Mouse (Mus musculus): ENCODE measurements around the gene Srsf4.

Gene Srsf4

DNA sequence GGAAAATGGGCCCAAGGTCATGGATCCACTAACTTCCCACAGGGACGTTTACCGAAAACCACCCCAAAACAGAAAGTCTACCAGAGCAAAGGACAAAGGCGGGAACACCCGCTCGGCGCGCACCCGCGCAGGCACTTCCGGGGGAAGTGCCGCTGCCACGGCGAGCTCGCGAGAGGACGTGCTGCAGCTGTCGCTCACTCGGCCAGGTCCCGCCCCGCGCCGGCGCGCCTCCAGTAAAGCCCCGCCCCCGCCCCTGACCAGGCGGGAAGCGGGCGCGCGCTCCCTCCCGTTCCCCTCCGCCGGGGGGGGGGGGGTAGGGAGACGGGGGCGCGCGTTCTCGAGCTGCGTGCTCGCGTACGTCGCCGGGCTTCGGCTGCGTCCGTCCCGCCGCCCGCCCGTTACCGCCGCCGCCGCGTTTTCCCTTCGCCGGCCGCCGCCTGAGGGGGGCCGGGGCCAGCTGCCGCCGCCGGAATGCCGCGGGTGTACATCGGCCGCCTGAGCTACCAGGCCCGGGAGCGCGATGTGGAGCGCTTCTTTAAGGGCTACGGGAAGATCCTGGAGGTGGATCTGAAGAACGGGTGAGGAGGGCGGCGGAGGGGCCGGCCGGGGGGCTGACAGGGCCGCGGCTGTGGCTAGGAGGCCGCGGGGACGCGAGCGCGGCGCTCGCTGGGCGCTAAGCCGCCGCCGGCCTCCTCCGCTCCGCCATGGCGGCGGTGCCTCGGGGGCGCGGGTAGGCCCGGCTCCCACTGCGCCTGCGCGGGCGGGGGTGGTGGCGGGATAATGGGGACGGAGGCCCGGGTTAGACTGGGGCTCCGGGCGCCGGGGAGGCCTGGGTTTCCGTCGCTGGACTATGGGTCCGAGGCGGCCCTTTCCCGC, at the start of gene Srsf4:
Gene Srsf4, plus strand, starts transcription at position 325 of the 876 bp plus-strand sequence.
- peak; percentile 85 to 91 for DNase-seq (ENCODE audit: low spot score in 2 of 2)

DNA sequence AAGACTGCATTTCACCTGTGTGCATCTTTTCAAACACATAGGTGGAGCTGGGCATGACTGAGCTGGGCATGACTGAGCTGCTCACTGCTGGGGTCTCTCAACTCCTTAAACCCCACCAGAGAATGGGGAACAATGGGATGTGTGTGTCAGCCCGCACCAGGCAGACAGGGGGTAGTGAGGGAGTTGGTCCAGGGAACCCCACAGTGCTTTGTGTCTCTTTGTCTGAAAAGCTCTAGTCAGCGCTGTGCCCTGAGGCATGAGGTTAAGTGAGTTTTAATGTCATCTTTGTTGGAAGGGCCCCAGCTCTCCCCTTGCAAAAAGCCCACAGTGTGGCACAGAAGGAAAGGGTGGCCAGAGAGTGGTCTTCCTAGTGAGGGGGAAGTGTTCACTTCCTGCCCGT, 48.5 kb upstream of the Srsf4 start:
- no peak for DNase-seq (ENCODE audit: low spot score in 2 of 2)

DNA sequence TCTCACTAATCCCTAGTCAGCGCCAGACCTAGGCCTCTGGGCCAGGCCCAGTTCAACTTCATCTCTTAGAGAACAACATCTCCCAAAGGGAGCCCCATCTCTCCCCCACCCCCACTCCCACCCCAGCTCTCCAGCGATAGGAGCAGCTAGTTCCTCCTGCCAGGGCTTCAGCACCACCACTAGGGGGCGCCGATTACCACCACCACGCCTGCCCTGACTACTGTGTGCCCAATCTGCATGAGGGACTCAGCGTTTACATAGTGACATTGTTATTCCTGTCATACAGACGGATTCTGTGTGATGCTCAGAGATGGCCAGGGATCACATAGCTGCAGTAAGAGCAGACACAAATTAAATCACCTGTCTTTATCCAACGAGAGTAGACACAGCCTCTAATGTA, 47.6 kb upstream of the Srsf4 start:
- peak; percentile 16 to 38 for DNase-seq (ENCODE audit: low spot score in 2 of 2)

DNA sequence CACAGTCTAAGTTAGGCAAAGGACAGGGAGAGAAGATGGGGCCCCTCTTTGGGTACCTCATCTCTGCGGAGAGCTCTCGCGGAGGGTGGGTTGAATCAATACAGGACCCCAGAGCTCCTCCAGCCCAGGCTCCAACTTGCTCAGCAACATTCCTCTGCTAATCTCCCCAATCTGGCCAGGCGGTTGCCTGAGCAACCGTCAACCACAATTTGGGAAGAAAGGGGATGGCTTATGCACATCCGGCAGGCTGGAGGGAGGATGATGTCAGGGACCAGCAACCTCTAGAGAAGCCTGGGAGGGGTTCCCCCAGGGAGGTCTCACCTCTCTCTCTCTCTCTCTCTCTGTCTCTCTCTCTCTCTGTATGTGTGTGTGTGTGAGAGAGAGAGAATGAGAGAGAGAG, 46.5 kb upstream of the Srsf4 start:
- DNase-seq (ENCODE audit: low spot score in 2 of 2): no peak

DNA sequence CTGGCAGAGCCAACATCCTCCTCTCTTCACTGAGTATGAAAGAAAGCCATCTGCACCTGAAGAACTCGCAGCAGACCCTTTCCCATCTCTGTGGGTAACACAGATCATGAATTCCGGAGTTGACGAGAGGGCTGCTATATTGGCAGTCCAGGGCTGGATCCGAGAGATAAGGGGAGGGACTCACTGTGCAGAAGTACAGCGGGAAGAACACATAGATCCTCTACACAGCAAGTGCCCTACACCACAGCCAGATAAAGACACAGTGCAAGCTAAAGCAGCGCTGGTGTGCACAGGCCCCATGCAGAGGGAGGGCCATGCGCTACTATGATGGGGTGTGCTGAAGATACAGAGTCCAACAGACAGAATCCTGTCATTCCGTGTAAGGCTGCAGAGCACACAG, 44.3 kb upstream of the Srsf4 start:
- DNase-seq (ENCODE audit: low spot score in 2 of 2): no peak

DNA sequence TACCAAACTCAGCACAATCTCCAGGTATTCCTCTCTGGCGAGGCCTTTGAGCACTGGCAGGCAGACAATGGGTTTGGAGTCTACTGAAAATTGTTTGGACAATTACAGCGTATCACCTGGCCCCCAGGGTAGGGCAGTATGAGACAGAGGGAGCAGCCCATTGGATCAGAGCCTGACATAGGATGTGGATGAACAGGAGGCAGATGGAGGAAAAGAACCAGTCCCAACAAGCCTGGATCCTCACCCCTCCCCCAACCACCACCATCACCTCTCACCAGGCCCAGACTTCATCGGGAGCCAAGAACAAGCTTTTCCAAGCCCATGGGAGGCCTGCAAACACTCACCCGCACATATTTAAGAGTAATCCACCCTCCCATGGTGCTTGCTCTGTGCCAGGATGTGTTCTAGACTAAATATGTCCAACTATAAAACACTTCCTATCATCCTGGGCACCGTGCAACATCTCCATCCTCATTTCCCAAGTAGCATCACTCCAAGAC, 41.8 kb upstream of the Srsf4 start:
- no peak for DNase-seq (ENCODE audit: low spot score in 2 of 2)

DNA sequence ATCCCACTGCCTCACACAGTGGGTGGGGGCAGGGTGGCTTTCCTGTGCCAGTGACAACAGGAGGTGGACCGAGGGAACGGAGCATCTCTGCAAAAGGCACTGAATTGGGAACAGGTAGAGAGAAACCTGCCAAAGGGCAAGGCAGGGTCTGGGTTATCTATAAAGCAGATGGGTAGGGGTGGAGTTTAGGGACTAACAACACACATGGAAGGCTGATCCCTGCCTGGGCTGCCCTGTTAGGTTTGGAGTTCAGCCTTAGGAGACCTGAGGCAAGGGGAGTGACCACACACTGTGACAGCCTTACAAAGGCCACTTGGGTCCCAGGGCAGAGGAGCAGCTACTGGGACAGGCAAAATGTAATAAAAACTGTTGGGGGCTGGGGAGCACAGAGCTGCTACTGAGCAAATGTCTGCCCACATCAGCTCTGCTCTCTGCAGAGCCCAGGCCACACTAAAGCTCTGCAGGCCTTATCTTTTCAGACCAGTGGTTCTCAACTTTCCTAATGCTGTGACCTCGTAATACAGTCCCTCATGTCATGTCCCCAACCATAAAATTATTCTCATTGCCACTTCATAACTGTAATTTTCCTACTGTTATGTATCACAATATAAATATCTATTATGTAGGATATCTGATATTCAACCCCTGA, 40.5 kb upstream of the Srsf4 start:
- DNase-seq (ENCODE audit: low spot score in 2 of 2): no peak

DNA sequence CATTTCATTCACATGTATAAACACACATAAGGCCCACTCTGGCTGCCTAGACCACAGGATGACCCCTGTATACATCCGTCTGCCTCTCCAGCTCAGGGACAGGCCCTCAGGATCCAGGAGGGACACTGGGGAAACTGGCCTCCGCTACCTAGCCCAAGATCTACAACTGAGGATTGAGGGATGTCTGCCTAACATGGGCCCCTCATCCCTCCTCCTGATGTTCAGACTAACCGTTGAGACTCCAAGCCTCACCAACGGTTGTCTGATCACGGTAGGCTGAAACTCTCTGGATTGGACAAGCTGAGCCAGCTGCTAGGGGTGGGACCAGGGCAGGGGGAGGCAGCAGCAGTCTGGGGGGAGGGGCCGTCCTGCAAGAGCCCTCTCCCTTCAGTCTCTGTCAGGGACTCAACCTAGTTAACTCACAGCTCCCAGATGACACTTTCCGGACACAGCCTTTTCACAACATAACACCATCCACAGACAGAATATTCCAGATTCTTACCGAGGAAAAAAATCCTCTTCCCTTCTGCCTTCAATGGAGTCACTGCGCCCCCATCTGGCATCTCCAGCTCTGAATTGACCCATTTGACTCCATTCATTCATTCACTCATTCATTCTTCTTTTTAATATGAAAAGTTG, 39.3 kb upstream of the Srsf4 start:
- no peak for DNase-seq (ENCODE audit: low spot score in 2 of 2)

DNA sequence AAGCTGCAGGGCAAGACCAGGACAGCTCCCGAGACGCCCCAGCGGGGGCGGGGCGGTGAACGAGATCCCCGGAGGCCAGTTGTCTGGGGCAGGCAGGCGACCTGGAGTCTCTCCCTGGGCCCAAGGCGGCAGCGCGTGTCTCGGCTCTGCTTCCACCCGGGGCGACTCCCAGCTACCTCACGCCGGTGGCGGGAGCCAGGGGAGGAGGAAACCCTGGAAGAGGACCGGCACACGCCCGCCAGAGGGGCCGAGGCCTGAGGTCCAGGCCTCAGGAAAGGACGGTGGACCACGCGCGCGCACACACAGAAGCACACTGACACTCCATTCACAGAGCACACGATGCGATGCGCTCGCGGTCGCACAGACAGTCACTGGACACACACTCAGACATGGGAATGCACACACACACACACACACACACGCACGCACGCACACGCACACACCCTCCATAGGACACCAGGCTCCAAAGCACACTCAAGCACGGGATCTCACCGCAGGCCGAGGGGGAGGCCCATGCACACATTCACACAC, 37.0 kb upstream of the Srsf4 start:
- no peak for DNase-seq (ENCODE audit: low spot score in 2 of 2)

DNA sequence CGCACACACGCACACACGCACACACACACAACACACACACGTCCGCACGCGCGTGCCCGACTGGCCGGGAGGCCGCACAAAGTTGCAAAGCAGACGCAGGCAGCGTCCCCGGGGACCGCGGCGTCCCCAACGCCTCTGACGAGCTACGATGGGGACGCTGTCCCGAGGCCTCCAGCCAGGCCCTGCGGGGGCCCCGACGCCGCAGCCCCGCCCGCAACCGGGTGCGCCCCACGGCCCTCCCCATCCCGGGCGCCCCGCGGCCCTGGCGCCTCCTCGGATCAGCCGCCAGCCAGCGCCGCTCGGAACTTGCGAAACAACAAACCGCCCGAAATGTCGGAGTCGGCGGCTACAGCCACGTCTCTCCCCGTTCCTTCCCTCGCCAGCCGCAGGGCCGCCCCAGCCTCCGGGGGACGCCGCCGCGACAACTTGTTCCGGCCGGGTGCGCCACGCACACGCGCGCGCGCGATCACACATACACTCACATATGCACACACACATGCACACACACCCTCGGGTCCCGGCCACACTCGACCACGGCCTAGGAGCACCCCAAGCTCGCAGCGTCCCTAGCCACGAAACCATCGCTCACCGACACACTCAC, 36.4 kb upstream of the Srsf4 start:
- DNase-seq (ENCODE audit: low spot score in 2 of 2): peak in 1 of 2 experiments; percentile 22

DNA sequence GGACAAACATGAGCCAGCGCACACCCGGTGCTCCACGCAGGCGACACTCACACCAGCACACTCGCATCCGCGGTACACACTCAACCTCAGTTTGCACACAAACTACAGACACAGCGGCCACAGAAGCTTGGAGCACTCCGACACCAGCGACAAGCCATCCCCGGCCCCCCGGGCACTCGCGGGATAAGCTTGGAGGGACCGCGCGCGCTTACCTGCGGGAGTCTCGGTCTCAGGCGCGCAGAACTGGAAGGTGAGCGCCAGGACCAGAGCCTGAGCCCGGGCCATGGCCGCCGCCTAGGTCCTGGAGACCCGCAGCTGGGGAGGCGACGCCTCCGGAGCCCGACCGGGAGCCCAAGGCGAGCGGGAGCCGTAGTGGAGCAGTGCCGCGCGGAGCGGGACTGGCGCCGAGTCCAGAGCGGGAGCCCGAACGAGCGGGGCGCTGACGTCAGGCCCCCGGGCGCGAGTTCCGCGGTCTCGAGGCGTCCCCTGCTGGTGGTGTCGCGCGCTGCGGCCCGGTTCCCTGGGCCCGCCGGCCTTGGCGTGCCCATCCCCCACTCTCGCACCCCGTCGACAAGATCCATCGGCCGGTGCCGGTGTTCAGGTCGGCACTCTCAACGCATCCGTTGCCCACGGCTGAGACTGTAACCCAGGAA, 35.4 kb upstream of the Srsf4 start, which contains the start of gene Ptpru:
Gene Ptpru, minus strand, starts transcription at position 417 of the 653 bp plus-strand sequence.
- peak; percentile 68 to 81 for DNase-seq (ENCODE audit: low spot score in 2 of 2)

DNA sequence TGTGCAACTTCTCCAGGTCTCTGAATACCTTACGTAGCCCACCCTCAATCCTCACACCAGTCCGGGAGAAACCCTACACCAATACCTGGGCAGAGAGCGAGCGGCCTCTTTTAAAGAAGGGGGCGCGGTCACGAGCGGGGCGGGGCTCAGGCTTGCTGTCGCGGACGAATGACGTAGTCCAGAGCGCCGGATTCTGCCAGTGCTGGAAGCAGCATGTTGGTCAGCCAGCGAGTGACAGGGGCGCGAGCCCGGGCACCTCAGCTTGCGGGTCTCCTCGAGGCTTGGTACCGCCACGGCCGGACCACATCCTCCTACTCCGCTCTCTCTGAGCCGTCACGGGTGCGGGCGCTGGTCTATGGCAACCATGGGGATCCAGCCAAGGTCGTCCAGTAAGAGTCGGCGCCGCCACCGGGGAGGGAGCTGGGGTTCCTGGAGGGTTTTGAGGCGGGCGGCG, 30.1 kb upstream of the Srsf4 start, which contains the start of gene Mecr:
Gene Mecr, plus strand, starts transcription at position 181 of the 454 bp plus-strand sequence.
- peak; percentile 81 to 94 for DNase-seq (ENCODE audit: low spot score in 2 of 2)

DNA sequence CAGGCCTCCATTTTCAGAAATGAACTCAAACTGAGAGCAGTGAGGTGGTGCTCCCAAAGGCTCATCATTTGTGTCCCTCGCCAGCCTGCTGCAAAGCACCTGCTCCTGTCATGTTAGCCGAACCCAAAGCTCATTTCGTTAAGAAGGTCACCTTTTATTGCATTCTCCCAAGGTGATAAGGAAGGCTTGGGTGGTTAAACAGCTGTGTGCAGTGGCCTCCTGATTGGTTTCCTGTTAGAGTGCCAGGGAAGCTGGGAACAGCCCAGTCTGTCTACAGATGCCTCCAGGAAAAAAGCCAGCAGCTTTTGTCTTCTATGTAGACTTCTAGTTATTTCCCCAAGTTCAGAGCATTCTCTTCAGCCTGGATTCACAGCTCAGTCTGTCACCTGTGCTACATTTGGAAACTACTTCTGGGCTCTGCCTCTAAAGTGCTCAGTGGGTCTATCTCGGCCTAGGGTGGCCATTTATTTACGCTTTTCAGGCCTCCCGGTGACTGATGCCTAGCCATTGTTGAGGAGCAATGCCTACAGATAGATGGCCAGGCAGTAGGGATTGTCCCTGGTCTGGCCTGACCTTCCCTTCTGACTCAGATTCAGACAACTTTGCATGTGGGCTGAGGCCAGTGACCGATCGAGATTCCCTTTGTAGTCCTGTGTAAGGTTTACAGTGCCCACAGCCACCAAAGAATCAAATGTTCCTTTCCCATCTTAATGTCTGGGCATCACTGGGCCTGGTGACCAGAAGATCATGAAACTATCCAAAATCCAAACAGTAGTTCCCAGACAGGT, 27.2 kb upstream of the Srsf4 start:
- DNase-seq (ENCODE audit: low spot score in 2 of 2): no peak

DNA sequence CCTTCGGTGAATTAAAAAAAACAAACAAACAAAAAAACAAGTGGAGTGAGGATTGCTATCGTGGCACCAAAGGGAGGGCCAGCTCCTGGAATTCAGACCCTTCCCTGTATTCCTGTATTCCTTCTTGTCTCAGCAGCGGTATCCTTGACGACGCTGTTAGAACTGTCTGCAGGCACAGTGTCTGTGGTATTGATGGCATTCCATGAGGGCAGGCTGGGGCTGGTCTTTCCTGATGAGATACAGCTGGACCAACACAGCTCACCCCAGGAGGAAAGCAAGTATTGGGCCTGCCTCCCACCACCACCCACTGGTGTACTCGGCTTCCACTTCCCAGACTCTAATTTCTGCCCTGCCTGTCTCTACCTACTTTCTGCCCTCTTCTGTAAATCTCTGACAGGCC, 25.3 kb upstream of the Srsf4 start:
- no peak for DNase-seq (ENCODE audit: low spot score in 2 of 2)

DNA sequence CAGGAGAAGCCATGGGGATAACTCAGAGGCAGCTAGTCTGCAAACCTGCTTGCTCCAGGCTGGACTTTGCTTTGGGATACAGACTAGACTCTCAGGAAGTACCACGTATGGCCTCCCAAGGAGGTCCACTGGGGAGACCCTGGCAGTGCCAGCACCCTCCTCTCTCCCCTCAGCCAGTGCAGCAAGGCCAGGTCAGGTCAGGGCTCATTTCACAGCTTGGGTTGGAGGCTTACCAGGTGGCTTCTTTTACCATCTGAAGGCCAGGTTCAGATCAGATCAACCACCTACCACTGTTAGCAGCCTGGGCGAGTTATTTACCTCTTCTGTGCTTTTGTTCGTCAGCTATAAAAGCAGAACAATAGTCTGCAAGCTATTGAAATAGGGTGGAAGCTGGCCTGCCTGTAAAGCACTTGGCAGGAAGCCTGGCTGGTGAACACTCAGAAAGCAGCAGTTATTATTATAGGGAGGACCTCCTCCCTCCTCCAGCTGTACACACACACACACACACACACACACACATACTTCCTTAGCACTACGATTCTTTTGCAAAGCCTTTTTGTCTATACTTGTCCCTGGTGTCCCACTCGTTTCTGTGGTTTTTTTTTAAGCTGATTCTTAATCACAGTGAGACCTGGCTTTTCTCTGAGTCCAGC, 23.3 kb upstream of the Srsf4 start:
- no peak for DNase-seq (ENCODE audit: low spot score in 2 of 2)

DNA sequence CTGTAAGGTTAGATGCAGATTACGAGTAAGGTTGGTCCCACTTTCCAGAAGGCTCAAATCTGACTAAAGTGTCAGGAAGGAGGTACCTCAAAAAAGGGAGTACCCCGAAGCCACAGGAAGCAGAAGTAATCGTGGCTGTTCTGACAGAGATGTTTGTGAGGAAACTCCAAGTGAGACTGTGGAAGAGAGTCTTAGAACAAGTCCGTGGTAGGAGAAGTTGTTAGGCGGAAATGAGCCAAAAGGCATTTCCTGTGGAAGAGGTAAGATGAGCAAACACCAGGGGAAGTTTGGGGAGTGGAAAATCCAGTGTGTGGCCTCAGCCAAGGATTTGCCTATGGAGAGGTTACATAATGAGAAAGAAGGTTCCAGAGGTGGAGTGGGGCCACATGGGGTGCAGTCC, 18.5 kb upstream of the Srsf4 start:
- DNase-seq (ENCODE audit: low spot score in 2 of 2): no peak

DNA sequence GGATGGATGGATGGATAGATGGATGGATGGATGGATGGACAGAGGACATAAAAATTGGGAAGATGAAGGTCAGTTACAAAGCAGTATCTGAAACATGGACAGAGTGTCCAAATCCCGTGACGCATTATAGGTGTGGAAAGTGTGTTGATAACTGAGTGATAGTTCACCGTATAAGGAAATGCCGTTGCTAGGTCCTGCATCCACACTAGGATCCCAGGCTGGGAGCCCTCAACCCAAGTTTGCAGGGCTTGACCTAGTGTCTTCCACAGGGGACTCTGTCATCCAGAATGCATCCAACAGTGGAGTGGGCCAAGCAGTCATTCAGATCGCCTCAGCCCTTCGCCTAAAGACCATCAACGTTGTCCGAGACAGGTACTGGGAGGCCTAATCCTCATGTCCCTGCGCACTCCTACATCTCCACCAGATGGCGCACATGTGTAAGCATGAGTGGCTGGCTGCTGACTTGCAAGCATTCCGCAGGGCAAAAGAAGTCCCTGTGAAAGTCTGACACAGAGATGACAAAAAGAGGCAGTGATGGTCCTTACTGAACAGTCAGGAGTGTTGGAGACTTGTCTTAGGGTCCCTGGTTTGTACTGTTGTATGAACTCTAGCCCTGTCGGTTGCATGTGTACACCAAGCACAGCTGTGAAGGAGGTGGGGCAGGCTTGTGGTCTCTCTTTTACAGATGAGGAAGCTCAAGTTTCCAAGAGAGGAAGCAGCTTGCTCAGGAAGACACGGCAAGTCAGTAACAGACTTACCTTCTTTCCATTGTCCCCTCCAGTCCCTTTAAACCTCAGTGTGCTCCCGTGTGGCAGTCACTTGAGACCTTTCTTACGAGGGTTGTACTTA, 12.7 kb upstream of the Srsf4 start:
- DNase-seq (ENCODE audit: low spot score in 2 of 2): peak; percentile 59 to 76

DNA sequence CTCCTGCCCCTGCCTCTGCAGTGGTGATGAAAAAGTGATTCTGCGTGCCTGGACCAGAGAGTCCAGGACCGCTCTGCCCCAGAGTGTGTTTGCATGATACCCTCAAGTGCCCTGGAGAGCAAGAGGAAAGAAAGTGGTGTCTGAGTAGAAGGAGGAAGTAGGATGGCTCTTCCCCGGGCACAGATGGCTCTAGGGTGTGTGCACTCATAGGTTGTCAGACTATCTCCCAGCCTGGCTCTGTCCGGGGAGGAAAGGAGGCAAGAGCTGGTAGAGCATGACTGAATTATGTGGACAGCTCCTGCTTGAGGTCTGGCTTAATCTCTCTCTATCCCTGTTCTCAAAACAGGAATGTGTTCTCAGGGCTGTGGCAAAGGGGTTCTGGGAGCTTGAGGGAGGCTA, 12.1 kb upstream of the Srsf4 start:
- no peak for DNase-seq (ENCODE audit: low spot score in 2 of 2)
